Mouse (Mus musculus) naive thymus-derived CD4-positive, alpha-beta T cell, adult 5 months (primary cell): ENCODE data around the gene Taar4. TPM values are rescaled to one million over a fixed set of nuclear protein-coding genes. Genes with fewer than 3 reads are reported as not detected.

Experiments used
- polyA plus RNA-seq: library from polyadenylated mRNA; unstranded; fragments of 100-300 nt; shearing (Covaris generic); gene quantifications from one replicate; pipeline ENCODE4 v1.2.1, GENCODE M21; 2017

The Taar4 gene
- not detected for polyA plus RNA-seq

DNA sequence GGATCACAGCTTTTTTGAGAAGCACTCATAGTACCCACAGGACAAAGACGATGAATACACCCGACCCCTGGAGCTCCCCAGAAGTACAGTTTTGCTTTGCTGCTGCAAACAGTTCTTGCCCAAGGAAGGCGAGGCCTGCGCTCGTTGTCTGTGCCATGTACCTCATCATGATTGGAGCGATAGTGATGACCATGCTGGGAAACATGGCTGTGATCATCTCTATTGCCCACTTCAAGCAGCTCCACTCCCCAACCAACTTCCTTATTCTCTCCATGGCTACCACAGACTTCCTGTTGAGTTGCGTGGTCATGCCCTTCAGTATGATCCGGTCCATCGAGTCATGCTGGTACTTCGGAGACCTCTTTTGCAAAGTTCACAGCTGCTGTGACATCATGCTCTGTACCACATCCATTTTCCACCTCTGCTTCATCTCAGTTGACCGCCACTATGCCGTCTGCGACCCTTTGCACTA lies at the start of gene Taar4:
Gene Taar4, plus strand, starts transcription at position 51 of the 472 bp plus-strand sequence.

DNA sequence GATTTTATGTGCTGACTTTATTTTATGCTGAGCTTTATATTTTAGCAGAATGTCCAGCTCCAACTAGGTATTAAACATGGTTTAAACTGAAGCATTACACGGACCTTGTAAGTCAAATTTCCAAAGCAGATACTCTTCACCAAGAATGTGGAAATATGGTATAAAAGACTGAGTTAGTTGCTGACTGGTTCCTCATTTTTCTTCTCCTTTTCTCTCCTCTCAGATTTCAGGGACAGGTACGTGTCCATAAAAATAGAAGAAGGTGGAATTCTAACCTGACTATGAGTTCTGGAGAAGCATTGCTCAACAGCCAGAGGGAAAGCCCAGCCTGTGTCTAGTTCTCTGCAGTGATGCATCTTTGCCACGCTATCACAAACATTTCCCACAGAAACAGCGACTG lies 40.2 kb upstream of the Taar4 start, which contains the start of gene Taar1:
Gene Taar1, plus strand, starts transcription at position 301 of the 400 bp plus-strand sequence.

DNA sequence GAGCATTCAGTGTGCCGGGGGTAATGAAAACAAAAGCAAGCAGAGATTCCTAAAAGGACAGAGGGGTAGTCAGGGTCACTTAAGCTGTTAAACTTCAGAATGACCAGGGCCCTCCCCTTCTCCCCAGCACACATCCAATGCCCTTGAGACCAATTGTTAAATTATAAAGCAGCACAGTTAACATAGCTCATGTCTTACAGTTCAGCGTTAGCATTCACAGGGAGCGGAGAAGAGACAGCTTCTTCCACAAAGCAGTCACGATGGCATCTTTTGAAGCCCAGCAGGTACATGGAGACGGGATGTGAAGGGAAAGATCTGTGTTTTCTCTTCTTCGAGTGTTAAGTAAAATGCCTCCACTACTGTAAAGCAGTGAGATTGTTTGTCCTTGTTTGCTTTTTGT lies 22.0 kb upstream of the Taar4 start, which contains the start of gene Taar2:
Gene Taar2, plus strand, starts transcription at position 261 of the 400 bp plus-strand sequence.

DNA sequence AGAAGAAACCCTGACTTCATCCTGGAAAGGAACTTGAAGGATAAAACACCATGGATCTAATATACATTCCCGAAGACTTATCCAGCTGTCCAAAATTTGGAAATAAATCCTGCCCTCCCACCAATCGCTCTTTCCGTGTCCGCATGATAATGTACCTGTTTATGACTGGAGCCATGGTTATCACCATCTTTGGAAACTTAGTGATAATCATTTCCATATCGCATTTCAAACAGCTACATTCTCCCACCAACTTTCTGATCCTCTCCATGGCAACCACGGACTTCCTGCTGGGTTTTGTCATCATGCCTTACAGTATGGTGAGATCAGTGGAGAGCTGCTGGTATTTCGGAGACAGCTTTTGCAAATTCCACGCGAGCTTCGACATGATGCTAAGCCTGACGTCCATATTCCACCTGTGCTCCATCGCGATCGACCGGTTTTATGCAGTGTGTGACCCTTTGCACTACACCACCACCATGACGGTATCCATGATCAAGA lies 10.7 kb upstream of the Taar4 start, which contains the start of gene Taar3:
Gene Taar3, plus strand, starts transcription at position 51 of the 498 bp plus-strand sequence.

DNA sequence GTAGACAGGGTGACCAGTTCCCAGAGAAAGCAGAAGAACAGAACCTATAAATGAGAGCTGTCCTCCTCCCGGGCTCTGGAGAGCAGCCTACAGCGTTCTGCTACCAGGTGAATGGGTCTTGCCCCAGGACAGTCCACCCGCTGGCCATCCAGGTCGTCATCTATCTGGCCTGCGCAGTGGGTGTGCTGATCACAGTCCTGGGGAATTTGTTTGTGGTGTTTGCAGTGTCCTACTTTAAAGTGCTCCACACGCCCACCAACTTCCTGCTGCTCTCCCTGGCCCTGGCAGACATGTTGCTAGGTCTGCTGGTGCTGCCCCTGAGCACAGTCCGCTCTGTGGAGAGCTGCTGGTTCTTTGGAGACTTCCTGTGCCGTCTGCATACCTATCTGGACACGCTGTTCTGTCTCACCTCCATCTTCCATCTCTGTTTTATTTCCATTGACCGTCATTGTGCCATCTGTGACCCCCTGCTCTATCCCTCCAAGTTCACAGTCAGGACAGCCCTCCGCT lies 10.4 kb downstream of the Taar4 start, which contains the start of gene Taar5:
Gene Taar5, plus strand, starts transcription at position 51 of the 510 bp plus-strand sequence.

DNA sequence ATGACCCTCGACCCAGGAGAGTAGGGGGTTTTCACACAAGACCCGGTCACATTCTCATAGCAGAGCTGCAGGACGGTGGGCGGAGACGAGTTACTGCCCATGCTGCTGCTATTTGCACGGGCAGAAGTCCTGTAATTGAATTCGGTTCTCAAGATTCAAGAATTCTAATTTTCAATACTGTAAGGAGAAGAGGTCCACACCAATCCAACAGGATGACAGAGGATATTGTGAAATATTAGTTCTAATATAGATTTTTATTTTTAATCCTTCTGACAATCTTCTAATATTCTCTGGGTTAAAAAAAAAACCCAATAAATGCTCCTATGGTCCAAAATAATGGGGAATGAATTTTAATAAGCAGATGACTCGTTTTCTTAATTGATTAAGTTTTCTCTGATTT lies 25.3 kb downstream of the Taar4 start, which contains the start of gene Taar6:
Gene Taar6, minus strand, starts transcription at position 101 of the 400 bp plus-strand sequence.

DNA sequence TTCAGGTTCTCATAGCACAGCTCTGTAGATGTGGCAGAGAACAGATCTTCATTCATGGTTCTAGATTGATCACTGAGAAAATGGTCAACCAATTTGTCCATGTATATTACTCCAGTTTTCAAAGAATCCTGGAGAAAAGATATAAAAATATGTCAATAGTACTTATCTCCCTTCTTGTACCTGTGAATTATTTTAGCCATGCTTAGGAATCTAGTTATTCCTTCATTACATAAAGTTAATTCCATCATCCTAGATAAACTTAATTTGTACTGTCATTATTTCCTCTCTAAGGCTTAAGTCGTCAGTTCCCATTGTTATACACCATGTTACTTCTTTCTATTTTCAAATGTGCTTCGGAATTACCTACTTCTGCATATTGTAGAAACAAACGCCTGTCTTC lies 33.1 kb downstream of the Taar4 start, which contains the start of gene Taar7a:
Gene Taar7a, minus strand, starts transcription at position 101 of the 400 bp plus-strand sequence.

DNA sequence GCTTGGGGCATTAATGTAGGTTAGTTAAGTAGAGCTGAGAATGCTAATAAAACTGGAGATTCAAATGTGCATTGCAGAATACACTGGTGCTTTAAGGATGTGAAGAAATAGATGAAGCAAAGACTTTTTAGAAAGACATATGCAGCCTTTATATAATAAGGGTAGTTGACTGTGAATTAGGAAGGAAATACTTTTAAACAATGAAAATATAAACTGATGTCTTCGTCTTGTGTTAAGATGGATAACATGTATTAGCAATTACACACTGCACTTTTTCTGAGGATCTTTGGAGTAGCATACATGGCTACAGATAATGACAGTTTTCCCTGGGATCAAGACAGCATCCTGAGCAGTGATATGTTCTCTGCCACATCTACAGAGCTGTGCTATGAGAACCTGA lies 39.3 kb downstream of the Taar4 start, which contains the start of gene Taar7b:
Gene Taar7b, plus strand, starts transcription at position 301 of the 400 bp plus-strand sequence.

Other genes with a start within 250 kb of the Taar4 start
- 33.0 TPM for gene Rps12, start 173.2 kb upstream of the Taar4 start, polyA plus RNA-seq
- 0.12 TPM for gene Slc18b1, start 163.5 kb upstream of the Taar4 start, polyA plus RNA-seq
- not detected for gene Vnn3, start 109.0 kb upstream of the Taar4 start, polyA plus RNA-seq
- not detected for gene Vnn1, start 65.8 kb upstream of the Taar4 start, polyA plus RNA-seq
- not detected for gene Taar1, start 40.1 kb upstream of the Taar4 start, polyA plus RNA-seq
- gene Taar2, start 21.9 kb upstream of the Taar4 start, polyA plus RNA-seq, result not detected
- not detected for gene Taar3, start 10.9 kb upstream of the Taar4 start, polyA plus RNA-seq
- not detected for gene Taar5, start 10.2 kb downstream of the Taar4 start, polyA plus RNA-seq
- gene Taar6, start 25.2 kb downstream of the Taar4 start, polyA plus RNA-seq, result not detected
- not detected for gene Taar7a, start 33.0 kb downstream of the Taar4 start, polyA plus RNA-seq
- gene Taar7b, start 39.4 kb downstream of the Taar4 start, polyA plus RNA-seq, result not detected
- 0.44 TPM for gene Taar7d, start 66.7 kb downstream of the Taar4 start, polyA plus RNA-seq
- gene Taar7e, start 77.1 kb downstream of the Taar4 start, polyA plus RNA-seq, result not detected
- gene Taar7f, start 89.0 kb downstream of the Taar4 start, polyA plus RNA-seq, result not detected
- gene Taar8a, start 116.0 kb downstream of the Taar4 start, polyA plus RNA-seq, result not detected
- not detected for gene Taar8b, start 131.8 kb downstream of the Taar4 start, polyA plus RNA-seq
- gene Taar8c, start 141.4 kb downstream of the Taar4 start, polyA plus RNA-seq, result not detected
- not detected for gene Taar9, start 149.0 kb downstream of the Taar4 start, polyA plus RNA-seq
- gene Stx7, start 188.8 kb downstream of the Taar4 start, polyA plus RNA-seq, result 20.8 TPM